Mouse (Mus musculus) lung, embryonic 14.5 days (tissue): ENCODE measurements around the gene Dynll1. TPM values are rescaled to one million over a fixed set of nuclear protein-coding genes. Genes with fewer than 3 reads are reported as not detected.

ENCODE experiments used
- ATAC-seq: fragments of 200-750 bp; cut with Nextera tagmentation; 2 replicates; pipeline ENCODE4 v1.8.0; 2017; ENCODE audit warnings: mild to moderate bottlenecking, moderate TSS enrichment, moderate library complexity; ENCODE audit not compliant: insufficient read depth
- DNase-seq: peaks from one replicate; pipeline ENCODE4 v3.0.0-alpha.2; 2015
- H3K27ac ChIP-seq: fragments of 300-500 bp; sonication (generic); 2 replicates; pipeline ENCODE4 v1.5.1; 2014; ENCODE audit warnings: low read depth, mild to moderate bottlenecking, moderate library complexity
- H3K27me3 ChIP-seq: fragments of 300-500 bp; sonication (generic); 2 replicates; pipeline ENCODE4 v1.6.1; 2014; ENCODE audit warnings: low read length, control low read depth; ENCODE audit not compliant: insufficient read depth
- H3K36me3 ChIP-seq: fragments of 300-500 bp; sonication (generic); 2 replicates; pipeline ENCODE4 v1.6.1; 2014; ENCODE audit warnings: control low read depth; ENCODE audit not compliant: insufficient read depth
- H3K4me1 ChIP-seq: fragments of 300-500 bp; sonication (generic); 2 replicates; pipeline ENCODE4 v1.6.1; 2014; ENCODE audit warnings: antibody characterized with exemption, control low read depth; ENCODE audit not compliant: insufficient read depth
- H3K4me2 ChIP-seq: fragments of 300-500 bp; sonication (generic); 2 replicates; pipeline ENCODE4 v1.6.1; 2014; ENCODE audit warnings: mild to moderate bottlenecking
- H3K4me3 ChIP-seq: fragments of 300-500 bp; sonication (generic); 2 replicates; pipeline ENCODE4 v1.5.1; 2014; ENCODE audit warnings: low read depth, low read length
- H3K9ac ChIP-seq: fragments of 300-500 bp; sonication (generic); 2 replicates; pipeline ENCODE4 v1.6.1; 2014
- H3K9me3 ChIP-seq: fragments of 300-500 bp; sonication (generic); 2 replicates; pipeline ENCODE4 v1.6.1; 2016; ENCODE audit warnings: low read depth, low read length, control low read depth
- CTCF ChIP-seq: IDR thresholded peaks from 2 replicates; pipeline ENCODE4 v1.5.1; 2016; ENCODE audit warnings: antibody characterized with exemption, low read depth
- WGBS: fragments of 180-500 bp; shearing (Covaris S2); extraction: QIAGEN DNeasy Blood & Tissue Kit; methylation state at CpG from one replicate; pipeline ENCODE4 v1.1.7; 2014; 5-methylcytosine and 5-hydroxymethylcytosine counted together
- polyA plus RNA-seq: library from polyadenylated mRNA; unstranded; fragments of >200 nt; fragmentation: Nextera tagmentation; extraction: Ambion mirVana; gene quantifications from 2 replicates; pipeline ENCODE4 v1.2.1, GENCODE M21; 2014

Dynll1 gene
- polyA plus RNA-seq, 1 experiment from 2014 or later, result 1,568 TPM

DNA sequence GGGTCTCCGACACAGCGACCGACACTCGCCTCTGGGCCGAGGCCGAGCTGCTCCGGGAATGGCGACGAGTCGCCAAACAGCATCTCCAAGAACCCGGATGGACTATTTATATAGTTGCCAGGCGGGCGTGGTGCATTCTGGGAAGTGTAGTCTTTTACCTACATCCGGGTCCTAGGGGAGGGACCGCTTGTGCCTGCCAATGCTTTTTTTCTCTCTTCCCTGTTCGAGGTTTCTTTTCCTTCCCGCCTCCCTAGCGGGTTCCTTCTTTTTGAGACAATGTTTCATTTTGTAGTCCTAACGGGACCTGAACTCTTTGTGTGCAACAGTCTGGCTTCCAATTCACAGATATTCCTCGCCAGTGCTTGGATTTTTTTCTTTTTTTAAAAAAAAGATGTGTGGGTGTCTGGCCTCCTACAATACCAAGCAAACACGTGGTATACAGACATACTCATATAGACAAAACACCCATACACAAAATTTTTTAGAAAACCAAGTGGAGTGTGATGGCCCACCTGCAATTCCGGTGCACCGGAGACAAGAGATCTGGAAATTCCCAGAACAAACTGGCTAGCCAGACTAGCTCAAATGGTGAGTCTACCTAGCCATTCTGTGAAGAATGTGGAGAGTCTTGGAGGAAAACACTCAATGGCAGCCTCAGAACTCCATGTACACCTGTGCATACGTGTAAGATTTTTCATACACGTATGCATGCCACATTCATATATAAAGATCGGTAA, 27.8 kb downstream of the Dynll1 start, which contains the start of gene Rnf10:
Gene Rnf10 (minus strand): TSS at position 87 of the 737 bp plus-strand sequence.
- Histone ChIP-seq H3K36me3 (peaks cover 12% of the 10 kb centered on the region; the same call in 1 of the 2 replicates), H3K9ac (peak within 1 kb of the TSS; percentile 96), H3K27ac (peak within 1 kb of the TSS; percentile 82), H3K27me3 (no peaks in the 10 kb centered on the region), H3K9me3 (no peaks in the 10 kb centered on the region), H3K4me1 (no peaks in the 10 kb centered on the region; the same call in 1 of the 2 replicates), H3K4me3 (peak within 1 kb of the TSS; percentile 98), H3K4me2 (peak within 1 kb of the TSS; percentile 82)
- TF ChIP-seq CTCF, result no peak
- WGBS, result 11% methylated on average over 26 of the region's 26 CpGs
- peak; percentile 99 for DNase-seq
- peak; percentile 91 for ATAC-seq

GRCm38 (mm10) chr5:115271931-115272811, 28.6 kb downstream of the Dynll1 start:
- Histone ChIP-seq H3K27me3 (no peaks in the 10 kb centered on the region), H3K4me1 (no peaks in the 10 kb centered on the region; the same call in 1 of the 2 replicates), H3K9me3 (no peaks in the 10 kb centered on the region), H3K9ac (peak overlapping the region; percentile 96), H3K4me3 (peak overlapping the region; percentile 98), H3K27ac (peak overlapping the region; percentile 82), H3K36me3 (peaks cover 16% of the 10 kb centered on the region), H3K4me2 (peak overlapping the region; percentile 82)
- DNase-seq (peak; percentile 42), ATAC-seq (peak; percentile 45)
- TF ChIP-seq CTCF, result no peak
- under 1% methylated on average over 76 of the region's 77 CpGs for WGBS

GRCm38 (mm10) chr5:115269969-115270368, 30.8 kb downstream of the Dynll1 start:
- WGBS, result 88% methylated on average over 1 of the region's 1 CpGs
- Histone ChIP-seq H3K4me2 (peak overlapping the region; percentile 82), H3K27ac (no peak overlapping the region), H3K9me3 (no peaks in the 10 kb centered on the region), H3K4me1 (peaks cover 5% of the 10 kb centered on the region), H3K36me3 (peaks cover 32% of the 10 kb centered on the region), H3K4me3 (no peak overlapping the region), H3K27me3 (no peaks in the 10 kb centered on the region), H3K9ac (0 out of 2 replicates have a peak overlapping the region, but pooled peaks have one; percentile 21)
- TF ChIP-seq CTCF, result no peak
- ATAC-seq (no peak), DNase-seq (no peak)

DNA sequence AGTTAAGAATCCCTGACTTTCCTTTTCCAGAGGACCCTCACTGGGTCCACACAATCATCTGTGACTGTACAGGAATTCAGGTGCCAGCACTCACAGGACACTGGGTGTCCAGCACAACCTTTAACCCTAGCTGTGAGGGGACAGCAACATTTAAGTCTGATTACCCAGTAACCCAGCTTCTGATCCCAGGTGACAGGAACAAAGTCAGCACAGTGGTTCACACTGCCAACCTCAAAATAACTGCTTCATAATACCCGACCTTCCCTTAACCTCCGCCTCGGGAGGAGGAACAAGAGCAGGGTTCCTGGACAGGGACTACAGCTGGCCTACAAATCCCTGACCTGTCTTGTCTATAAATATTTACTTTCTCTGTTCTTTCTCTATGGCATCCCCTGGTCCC, 32.5 kb downstream of the Dynll1 start:
- no peak for TF ChIP-seq CTCF
- H3K27ac ChIP-seq, result peak overlapping the region; percentile 40; the same call in 1 of the 2 replicates
- no peak for DNase-seq
- 0 out of 2 replicates have a peak overlapping the region, but pooled peaks have one; percentile 13 for H3K4me2 ChIP-seq
- no peak overlapping the region for H3K4me3 ChIP-seq
- 39% methylated on average over 3 of the region's 3 CpGs for WGBS
- peaks cover 5% of the 10 kb centered on the region for H3K4me1 ChIP-seq
- no peaks in the 10 kb centered on the region for H3K9me3 ChIP-seq
- no peaks in the 10 kb centered on the region for H3K27me3 ChIP-seq
- no peak for ATAC-seq
- H3K9ac ChIP-seq, result no peak overlapping the region
- peaks cover 40% of the 10 kb centered on the region for H3K36me3 ChIP-seq

GRCm38 (mm10) chr5:115267469-115268045, 33.2 kb downstream of the Dynll1 start:
- H3K27me3 ChIP-seq, result no peaks in the 10 kb centered on the region
- no peak for ATAC-seq
- no peak for DNase-seq
- peak overlapping the region; percentile 11; the same call in 1 of the 2 replicates for H3K4me2 ChIP-seq
- peak overlapping the region; percentile 79 for H3K27ac ChIP-seq
- no peak for TF ChIP-seq CTCF
- peaks cover 44% of the 10 kb centered on the region for H3K36me3 ChIP-seq
- no peak overlapping the region for H3K9ac ChIP-seq
- no peaks in the 10 kb centered on the region for H3K9me3 ChIP-seq
- WGBS, result 76% methylated on average over 3 of the region's 3 CpGs
- H3K4me1 ChIP-seq, result peaks cover 5% of the 10 kb centered on the region
- H3K4me3 ChIP-seq, result peak overlapping the region; percentile 6; the same call in 1 of the 2 replicates

GRCm38 (mm10) chr5:115266787-115267468, 33.9 kb downstream of the Dynll1 start:
- Histone ChIP-seq H3K36me3 (peaks cover 44% of the 10 kb centered on the region), H3K27me3 (no peaks in the 10 kb centered on the region), H3K9ac (peak overlapping the region; percentile 18; the same call in 1 of the 2 replicates), H3K4me3 (no peak overlapping the region), H3K27ac (peak overlapping the region; percentile 79), H3K4me1 (peaks cover 5% of the 10 kb centered on the region), H3K4me2 (0 out of 2 replicates have a peak overlapping the region, but pooled peaks have one; percentile 33), H3K9me3 (no peaks in the 10 kb centered on the region)
- ATAC-seq (no peak; the same call in 1 of the 2 replicates), DNase-seq (no peak)
- no peak for TF ChIP-seq CTCF
- 67% methylated on average over 8 of the region's 8 CpGs for WGBS
